ENCODE assay signal across 30 mouse cellular contexts in the genomic region with DNA sequence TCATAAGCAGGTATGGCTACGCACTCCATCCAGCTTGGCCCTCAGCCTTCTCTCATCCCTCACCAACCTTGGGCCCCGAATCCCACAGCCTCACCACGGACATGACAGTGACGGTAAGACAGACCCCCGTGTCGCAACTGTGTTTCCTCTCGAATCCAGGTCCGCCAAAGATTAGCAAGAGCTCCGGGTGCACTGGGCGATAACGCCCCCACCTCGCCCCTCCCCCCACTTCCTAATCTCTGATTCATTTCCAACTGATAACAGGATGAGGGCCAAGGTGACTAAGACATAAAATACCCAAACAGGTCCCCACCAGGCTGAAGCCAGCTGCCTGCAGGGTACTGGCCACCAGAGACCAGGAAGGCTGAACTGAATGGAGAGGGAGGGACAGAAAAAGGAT. TPM values are rescaled to one million over a fixed set of nuclear protein-coding genes. Genes with fewer than 3 reads are reported as not detected.
DNase-seq lines count a peak whose midpoint lies in the region; ATAC-seq lines count a peak whose summit lies in the region.
"Had no signal": no experiment of that assay in that cellular context is flagged by ENCODE, and none has a peak within 500 bp of the region (broad histone marks: within the 10 kb centered on the region; RNA-seq: fewer than 3 reads in every experiment).

No protein-coding gene starts in this region.

- no peak overlapping the region for H3K9ac ChIP-seq in liver, embryonic 12.5 days
- H3K9ac ChIP-seq: embryonic facial prominence, embryonic 12.5 days; embryonic facial prominence, embryonic 15.5 days; forebrain, postnatal 0 days; heart, embryonic 12.5 days; heart, embryonic 15.5 days; hindbrain, embryonic 14.5 days had no signal

- no peak overlapping the region for H3K27ac ChIP-seq in liver, embryonic 12.5 days
- H3K27ac ChIP-seq: embryonic facial prominence, embryonic 12.5 days; embryonic facial prominence, embryonic 15.5 days; gastrocnemius, adult 2 months; heart, embryonic 15.5 days; hindbrain, embryonic 10.5 days; hindbrain, embryonic 14.5 days; hindbrain, postnatal 0 days had no signal

- peaks cover 31% of the 10 kb centered on the region for H3K4me1 ChIP-seq in liver, embryonic 12.5 days
- H3K4me1 ChIP-seq: embryonic facial prominence, embryonic 12.5 days; heart, embryonic 15.5 days had no signal

- no peak overlapping the region for H3K4me3 ChIP-seq in liver, embryonic 12.5 days
- H3K4me3 ChIP-seq: embryonic facial prominence, embryonic 12.5 days; embryonic facial prominence, embryonic 15.5 days; gastrocnemius, adult 2 months; heart, embryonic 12.5 days; heart, embryonic 15.5 days; hindbrain, embryonic 10.5 days had no signal

- WGBS in liver, embryonic 12.5 days (ENCODE audit: insufficient replicate concordance) = 14% methylated on average over 12 of the region's 12 CpGs

- H3K36me3 ChIP-seq in liver, embryonic 12.5 days = no peaks in the 10 kb centered on the region
- H3K36me3 ChIP-seq: embryonic facial prominence, embryonic 12.5 days; embryonic facial prominence, embryonic 15.5 days; heart, embryonic 12.5 days; heart, embryonic 15.5 days; hindbrain, embryonic 10.5 days had no signal

- peaks cover 20% of the 10 kb centered on the region; the same call in 1 of the 2 replicates for H3K27me3 ChIP-seq in liver, embryonic 12.5 days (replicated peaks)
- H3K27me3 ChIP-seq: embryonic facial prominence, embryonic 12.5 days; embryonic facial prominence, embryonic 15.5 days; Patski had no signal

- H3K4me2 ChIP-seq in liver, embryonic 12.5 days = no peak overlapping the region
- H3K4me2 ChIP-seq: embryonic facial prominence, embryonic 12.5 days; embryonic facial prominence, embryonic 15.5 days; heart, embryonic 12.5 days; heart, embryonic 15.5 days; hindbrain, embryonic 14.5 days had no signal

- DNase-seq in liver = peak; percentile 31
- no peak for DNase-seq in spleen, postnatal 36 days (ENCODE audit: low spot score in 2 of 2)
- DNase-seq in urinary bladder, adult 18-20 months (ENCODE audit: low spot score in 2 of 2) = no peak
- DNase-seq in lung, postnatal 25 days (ENCODE audit: low spot score) = no peak
- DNase-seq: adrenal gland, postnatal 10 days; adrenal gland, postnatal 36 days; cerebellum, adult 18-20 months; cerebellum, adult 9-10 months; cerebellum, postnatal 14 days; forebrain, postnatal 0 days; gastrocnemius, adult 2 months; gastrocnemius, postnatal 14 days; heart, adult 18-20 months; heart, postnatal 10 days; heart, postnatal 36 days had no signal

- H3K9me3 ChIP-seq in liver, embryonic 12.5 days (replicated peaks) = no peaks in the 10 kb centered on the region
- H3K9me3 ChIP-seq: embryonic facial prominence, embryonic 12.5 days; embryonic facial prominence, embryonic 15.5 days; heart, embryonic 12.5 days; heart, embryonic 15.5 days had no signal

- ATAC-seq in liver, embryonic 12.5 days = no peak
- ATAC-seq in common myeloid progenitor, adult 5-6 weeks (replicated peaks; ENCODE audit: low read depth, poor library complexity, severe bottlenecking) = 0 out of 2 replicates have a peak, but pooled peaks have one; percentile 4
- peak; percentile 10; the same call in 1 of the 2 replicates for ATAC-seq in megakaryocyte, adult 5-6 weeks (ENCODE audit: poor library complexity, severe bottlenecking)
- ATAC-seq in megakaryocyte-erythroid progenitor cell, adult 5-6 weeks (replicated peaks; ENCODE audit: low FRiP score, low TSS enrichment, poor library complexity, severe bottlenecking) = 0 out of 2 replicates have a peak, but pooled peaks have one; percentile 29
- ATAC-seq: forebrain, embryonic 14.5 days; forebrain, postnatal 0 days; hindbrain, postnatal 0 days; Patski had no signal

RNA-seq across cellular contexts. Expression of a gene that starts 31.7 kb away (rescaled TPM):
- polyA plus RNA-seq in liver, embryonic 12.5 days (2016; fragmentation: Nextera tagmentation; extraction: Ambion mirVana) = 0.59 and 1.4 TPM in 2 replicates
- total RNA-seq in common myeloid progenitor, adult 5-6 weeks (2017) = not detected in 2 replicates
- total RNA-seq in megakaryocyte, adult 5-6 weeks (2015) = not detected in 2 replicates
- total RNA-seq in megakaryocyte, adult 5-6 weeks (2017) = not detected in 2 replicates
- total RNA-seq in megakaryocyte-erythroid progenitor cell, adult 5-6 weeks (2014; fragmentation: Nextera tagmentation) = not detected in 2 replicates
- total RNA-seq in megakaryocyte-erythroid progenitor cell, adult 5-6 weeks (2017) = not detected in 2 replicates
- total RNA-seq: ES-E14 had no signal
- polyA plus RNA-seq: C2C12, Patski had no signal

RNA-seq across cellular contexts. Expression of a gene that starts 35.4 kb away (rescaled TPM):
- polyA plus RNA-seq in liver, embryonic 12.5 days (2016; fragmentation: Nextera tagmentation; extraction: Ambion mirVana) = 11.5 and 11.6 TPM in 2 replicates
- total RNA-seq in common myeloid progenitor, adult 5-6 weeks (2017) = 14.3 and 19.7 TPM in 2 replicates
- 48.7 and 57.0 TPM in 2 replicates for total RNA-seq in megakaryocyte, adult 5-6 weeks (2015)
- 21.7 and 22.4 TPM in 2 replicates for total RNA-seq in megakaryocyte, adult 5-6 weeks (2017)
- total RNA-seq in megakaryocyte-erythroid progenitor cell, adult 5-6 weeks (2014; fragmentation: Nextera tagmentation) = 0.37 and 1.6 TPM in 2 replicates
- 1.9 TPM in 1 of 2 replicates, not detected in the other for total RNA-seq in megakaryocyte-erythroid progenitor cell, adult 5-6 weeks (2017)
